Mouse (Mus musculus) liver, embryonic 16.5 days (tissue): Measurements from ENCODE around the gene Mndal. TPM values are rescaled to one million over a fixed set of nuclear protein-coding genes. Genes with fewer than 3 reads are reported as not detected.
"Not testable (repeated sequence)": the region's sequence is repeated elsewhere in the genome, so short reads cannot be mapped to it uniquely, and the experiment has no call there.

Experiments
- ATAC-seq: fragments of 200-750 bp; cut with Nextera tagmentation; 2 replicates; pipeline ENCODE4 v1.8.0; 2017; ENCODE audit warnings: low read depth, mild to moderate bottlenecking, moderate number of reproducible peaks, moderate library complexity
- H3K27ac ChIP-seq: fragments of 300-500 bp; sonication (generic); 2 replicates; pipeline ENCODE4 v1.5.1; 2014; ENCODE audit warnings: mild to moderate bottlenecking, low read length
- H3K27me3 ChIP-seq: fragments of 300-500 bp; sonication (generic); 2 replicates; pipeline ENCODE4 v1.6.1; 2014; ENCODE audit warnings: low read depth, low read length, mixed read lengths; ENCODE audit not compliant: control insufficient read depth, insufficient read depth
- H3K36me3 ChIP-seq: fragments of 300-500 bp; sonication (generic); 2 replicates; pipeline ENCODE4 v1.6.1; 2014; ENCODE audit warnings: mild to moderate bottlenecking; ENCODE audit not compliant: control insufficient read depth, insufficient read depth
- H3K4me1 ChIP-seq: fragments of 300-500 bp; sonication (generic); 2 replicates; pipeline ENCODE4 v1.6.1; 2014; ENCODE audit warnings: low read depth, low read length, mixed read lengths; ENCODE audit not compliant: control insufficient read depth
- H3K4me2 ChIP-seq: fragments of 300-500 bp; sonication (generic); 2 replicates; pipeline ENCODE4 v1.6.1; 2014; ENCODE audit warnings: low read depth, low read length, mixed read lengths
- H3K4me3 ChIP-seq: fragments of 300-500 bp; sonication (generic); 2 replicates; pipeline ENCODE4 v1.5.1; 2014; ENCODE audit warnings: low read depth, mild to moderate bottlenecking, low read length
- H3K9ac ChIP-seq: fragments of 300-500 bp; sonication (generic); 2 replicates; pipeline ENCODE4 v1.6.1; 2014; ENCODE audit warnings: low read depth, low read length
- H3K9me3 ChIP-seq: fragments of 300-500 bp; sonication (generic); replicated peaks from 2 replicates; pipeline ENCODE4 v1.6.1; 2016; ENCODE audit warnings: low read length; ENCODE audit not compliant: control insufficient read depth
- WGBS: fragments of 180-500 bp; shearing (Covaris S2); extraction: QIAGEN DNeasy Blood & Tissue Kit; methylation state at CpG from one replicate; pipeline ENCODE4 v1.1.7; 2014; ENCODE audit not compliant: insufficient replicate concordance; 5-methylcytosine and 5-hydroxymethylcytosine counted together
- polyA plus RNA-seq: library from polyadenylated mRNA; unstranded; fragments of >200 nt; fragmentation: Nextera tagmentation; extraction: Ambion mirVana; gene quantifications from 2 replicates; pipeline ENCODE4 v1.2.1, GENCODE M21; 2015

The Mndal gene
- polyA plus RNA-seq, 1 experiment from 2014 or later: 3.8 TPM

DNA sequence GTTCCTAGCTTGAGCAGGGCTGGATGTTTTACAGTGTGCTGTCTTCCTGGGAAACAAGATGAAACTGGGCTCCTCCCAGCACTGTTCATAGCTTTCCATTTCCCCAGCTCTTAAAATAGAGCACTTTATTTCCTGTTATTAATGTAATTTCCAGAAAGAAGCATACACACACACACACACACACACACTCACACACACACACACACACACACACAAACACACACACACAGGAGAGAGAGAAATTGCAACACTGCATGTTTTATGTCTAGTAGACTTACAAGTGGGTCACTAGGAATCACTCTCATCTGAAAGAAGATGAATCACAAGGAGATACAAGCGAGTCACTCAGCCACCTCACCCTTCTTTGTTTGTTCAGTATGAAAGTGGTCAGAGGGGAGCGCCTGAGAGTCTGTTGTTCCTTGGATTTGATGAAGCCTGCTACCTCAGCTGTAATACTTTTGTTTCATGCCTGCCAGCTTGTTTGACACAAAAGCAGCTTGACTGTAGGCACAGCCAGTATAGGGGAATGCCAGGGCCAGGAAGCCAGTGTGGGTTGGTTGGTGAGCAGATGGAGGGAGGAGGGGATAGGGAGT is 139.5 kb downstream of the Mndal start:
- not testable (repeated sequence) for H3K36me3 ChIP-seq, H3K27ac ChIP-seq, H3K4me2 ChIP-seq, H3K4me1 ChIP-seq, H3K9ac ChIP-seq, H3K4me3 ChIP-seq, H3K27me3 ChIP-seq, H3K9me3 ChIP-seq
- WGBS: 69% methylated on average over 2 of the region's 2 CpGs
- peak; percentile 30; the same call in 1 of the 2 replicates for ATAC-seq

DNA sequence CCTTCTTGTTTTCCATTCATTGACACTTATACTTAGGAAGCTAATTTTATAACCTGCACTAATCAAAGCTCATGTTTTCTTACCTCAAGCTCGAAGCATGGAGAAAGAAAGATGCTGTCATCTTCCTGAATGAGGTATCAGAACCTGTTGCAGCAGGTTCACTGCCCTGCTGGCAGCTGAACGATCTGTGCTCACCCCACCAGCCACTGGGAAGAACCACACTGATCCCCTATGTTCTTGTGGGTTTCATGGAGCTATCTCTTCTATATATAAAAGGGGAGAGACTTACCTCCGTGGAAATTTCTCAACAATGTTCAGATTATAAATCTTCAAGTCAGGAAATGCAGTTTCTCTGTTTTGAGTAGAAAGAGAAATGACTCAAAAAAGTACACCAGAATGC is 140.1 kb downstream of the Mndal start:
- not testable (repeated sequence) for H3K4me1 ChIP-seq, H3K4me3 ChIP-seq, H3K9me3 ChIP-seq, H3K36me3 ChIP-seq, H3K27me3 ChIP-seq, H3K9ac ChIP-seq, H3K27ac ChIP-seq, H3K4me2 ChIP-seq, ATAC-seq
- 28% methylated on average over 3 of the region's 3 CpGs for WGBS

DNA sequence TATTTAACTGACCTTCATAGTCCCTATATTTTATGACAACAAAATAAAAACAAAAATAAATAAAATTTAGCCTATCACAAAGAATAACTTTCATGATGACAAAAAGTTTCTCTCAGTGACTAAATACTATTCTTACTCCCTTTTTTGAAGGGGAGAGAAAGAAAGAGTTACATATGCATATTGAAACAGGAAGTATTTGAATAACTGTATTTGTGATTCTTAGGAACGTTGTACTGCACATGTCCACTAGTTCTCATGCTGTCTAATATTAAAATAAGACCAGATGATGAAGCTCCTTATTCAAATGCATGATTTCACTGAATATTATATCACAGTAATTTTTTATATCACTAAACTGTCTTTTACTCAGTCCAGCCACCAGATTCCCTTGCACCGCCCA is 140.5 kb downstream of the Mndal start:
- H3K4me3 ChIP-seq, ATAC-seq, H3K9ac ChIP-seq, H3K9me3 ChIP-seq, H3K36me3 ChIP-seq, H3K27ac ChIP-seq, H3K4me2 ChIP-seq, H3K27me3 ChIP-seq, H3K4me1 ChIP-seq: not testable (repeated sequence)
- 55% methylated on average over 2 of the region's 2 CpGs for WGBS

Other genes starting within 250 kb of the Mndal start
- gene Ifi207, start 200.7 kb downstream of the Mndal start, polyA plus RNA-seq: 1.5 and 1.9 TPM in 2 replicates
- gene Ifi204, start 175.5 kb downstream of the Mndal start, polyA plus RNA-seq: 3.9 and 4.6 TPM in 2 replicates
- gene Ifi211, start 29.4 kb downstream of the Mndal start, polyA plus RNA-seq: 1.4 and 2.6 TPM in 2 replicates
- 2.3 and 2.4 TPM in 2 replicates for gene Ifi203, start 181 bp upstream of the Mndal start, polyA plus RNA-seq
- not detected in 2 replicates for gene Ifi202b, start 40.3 kb upstream of the Mndal start, polyA plus RNA-seq
- gene Ifi205, start 89.3 kb upstream of the Mndal start, polyA plus RNA-seq: 0.60 and 1.1 TPM in 2 replicates
- 0.09 and 0.12 TPM in 2 replicates for gene Olfr433, start 98.2 kb upstream of the Mndal start, polyA plus RNA-seq
- gene Olfr432, start 106.7 kb upstream of the Mndal start, polyA plus RNA-seq: not detected in 2 replicates
- not detected in 2 replicates for gene Olfr430, start 124.1 kb upstream of the Mndal start, polyA plus RNA-seq
- not detected in 2 replicates for gene Olfr429, start 141.8 kb upstream of the Mndal start, polyA plus RNA-seq
- not detected in 2 replicates for gene Olfr427, start 154.4 kb upstream of the Mndal start, polyA plus RNA-seq
- gene Olfr231, start 178.7 kb upstream of the Mndal start, polyA plus RNA-seq: not detected in 2 replicates
- gene Olfr424, start 189.0 kb upstream of the Mndal start, polyA plus RNA-seq: not detected in 2 replicates
- 0.97 and 1.1 TPM in 2 replicates for gene Olfr420, start 213.1 kb upstream of the Mndal start, polyA plus RNA-seq
- gene Spta1, start 230.3 kb upstream of the Mndal start, polyA plus RNA-seq: 35.2 and 38.2 TPM in 2 replicates